Mouse (Mus musculus) central nervous system, embryonic 14 days (tissue): Measurements from ENCODE around the gene Gm9903. TPM values are rescaled to one million over a fixed set of nuclear protein-coding genes. Genes with fewer than 3 reads are reported as not detected.

Experiments
- polyA plus RNA-seq: library from polyadenylated mRNA; depleted of rRNA; stranded (reverse); fragments of >200 nt; gene quantifications from 2 replicates; pipeline ENCODE4 v1.2.3, GENCODE M21; 2012; rRNA removed

Gm9903 gene
- 0.61 and 0.88 TPM in 2 replicates for polyA plus RNA-seq

DNA sequence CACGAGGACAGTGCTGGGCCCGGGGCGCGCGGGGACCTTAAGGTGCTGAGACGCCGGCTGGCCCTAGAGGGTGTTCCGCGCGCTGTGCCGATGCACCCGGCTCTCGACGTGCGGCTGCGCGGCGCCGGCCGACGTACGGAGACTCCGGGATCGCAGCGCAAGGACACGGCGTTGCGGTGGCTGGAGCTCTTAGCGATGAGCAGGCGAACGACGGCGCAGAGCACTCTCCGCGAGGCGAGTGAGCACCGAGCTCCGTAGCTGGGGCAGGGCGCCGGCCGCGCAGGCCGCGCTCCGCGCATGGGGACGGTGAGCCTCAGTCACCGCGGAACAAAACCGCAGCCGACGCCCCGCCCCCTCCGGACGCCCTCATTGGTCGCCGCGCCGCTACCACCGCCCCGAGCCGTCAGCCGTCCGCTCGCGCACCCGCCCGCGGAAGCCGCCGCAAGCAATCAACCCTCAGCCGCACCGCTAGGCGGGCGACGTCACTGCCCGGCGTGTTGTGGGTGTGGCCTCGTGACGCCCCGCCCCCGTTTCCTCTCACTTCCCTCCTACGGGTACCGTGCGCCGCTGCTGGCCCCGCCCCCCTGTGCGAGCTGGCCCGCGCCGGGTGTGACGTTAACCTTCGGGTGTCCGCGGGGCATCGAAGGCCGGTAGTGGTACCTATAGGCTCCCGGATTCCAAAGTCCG is at the start of gene Gm9903, which contains the start of gene Fam53a:
Gm9903 (plus strand) TSS at position 625 of the 687 bp plus-strand sequence.
Fam53a (minus strand) TSS at position 335 of the 687 bp plus-strand sequence.

DNA sequence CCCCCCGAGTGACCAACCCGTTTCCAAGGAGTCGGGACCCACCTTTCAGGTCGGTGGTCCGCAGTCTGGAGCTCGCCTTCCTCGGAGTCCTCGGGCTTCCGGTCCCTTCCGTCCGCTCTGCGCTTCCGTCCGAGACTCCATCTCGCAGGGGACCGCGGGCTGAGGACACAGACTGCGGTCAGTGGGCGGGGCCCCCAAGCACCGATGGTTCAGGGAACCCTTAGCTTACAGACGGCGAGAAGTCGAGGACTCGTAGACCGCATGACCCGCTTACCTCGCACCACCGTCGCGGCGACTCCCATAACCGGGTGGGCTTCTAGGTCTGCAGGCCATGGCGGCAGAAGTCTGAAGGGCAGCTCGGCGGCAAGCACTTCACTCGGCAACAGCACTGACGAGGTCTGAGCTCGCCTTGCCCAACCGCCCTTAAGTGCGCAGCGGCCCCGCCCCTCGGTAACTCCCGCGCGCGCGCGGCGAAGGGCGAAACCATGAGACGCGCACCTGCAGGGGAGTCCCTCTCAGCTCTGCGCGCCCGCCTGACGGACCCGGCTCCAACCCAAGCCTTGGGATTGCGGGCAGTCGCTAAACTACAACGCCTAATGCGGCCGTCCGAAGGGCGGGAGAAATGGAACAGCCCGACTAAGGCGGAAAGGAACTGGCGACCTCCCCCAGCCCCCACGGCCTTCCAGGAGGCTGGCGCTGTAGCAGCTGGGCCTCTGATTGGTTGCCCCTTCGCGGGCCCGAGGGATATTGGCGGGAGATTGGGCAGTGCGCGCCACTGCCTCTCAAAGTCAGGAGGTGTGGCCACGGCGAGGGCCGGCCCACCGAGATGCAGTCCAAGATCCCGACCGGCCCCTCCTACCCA is 22.4 kb downstream of the Gm9903 start, which contains the start of gene Slbp:
Slbp (minus strand) TSS at position 654 of the 862 bp plus-strand sequence.

GRCm38 (mm10) chr5:33657787-33658663 is 28.3 kb downstream of the Gm9903 start, which contains the start of the genes Tacc3 and Tmem129:
TSS of gene Tacc3 (plus strand) at chr5:33658128.
TSS of gene Tmem129 (minus strand) at chr5:33658416.

Other genes with a start within 250 kb of the Gm9903 start
- gene Nkx1-1, start 195.9 kb upstream of the Gm9903 start, polyA plus RNA-seq: 1.7 and 2.8 TPM in 2 replicates
- gene Fam53a, start 290 bp upstream of the Gm9903 start, polyA plus RNA-seq: 22.0 and 23.1 TPM in 2 replicates
- gene Slbp, start 22.6 kb downstream of the Gm9903 start, polyA plus RNA-seq: 84.9 and 86.8 TPM in 2 replicates
- 54.4 and 63.0 TPM in 2 replicates for gene Tacc3, start 28.2 kb downstream of the Gm9903 start, polyA plus RNA-seq
- gene Tmem129, start 28.5 kb downstream of the Gm9903 start, polyA plus RNA-seq: 31.9 and 33.7 TPM in 2 replicates
- gene Fgfr3, start 91.7 kb downstream of the Gm9903 start, polyA plus RNA-seq: 98.7 and 112 TPM in 2 replicates
- gene Letm1, start 152.9 kb downstream of the Gm9903 start, polyA plus RNA-seq: 40.7 and 41.8 TPM in 2 replicates
- 114 and 121 TPM in 2 replicates for gene Nsd2, start 190.8 kb downstream of the Gm9903 start, polyA plus RNA-seq